Mouse (Mus musculus) forebrain, postnatal 0 days (tissue): ENCODE measurements around the gene Vmn2r99. TPM values are rescaled to one million over a fixed set of nuclear protein-coding genes. Genes with fewer than 3 reads are reported as not detected.

Experiments used
- ATAC-seq: fragments of 200-750 bp; cut with Nextera tagmentation; 2 replicates; pipeline ENCODE4 v1.8.0; 2017; ENCODE audit warnings: mild to moderate bottlenecking, moderate library complexity
- DNase-seq: peaks from one replicate; pipeline ENCODE4 v3.0.0-alpha.2; 2015
- H3K27ac ChIP-seq: fragments of 300-500 bp; sonication (generic); 2 replicates; pipeline ENCODE4 v1.5.1; 2014; ENCODE audit warnings: low read depth, mild to moderate bottlenecking, antibody characterized with exemption, low read length, moderate library complexity, mixed read lengths
- H3K27me3 ChIP-seq: fragments of 300-500 bp; sonication (generic); 2 replicates; pipeline ENCODE4 v1.6.1; 2014; ENCODE audit warnings: mild to moderate bottlenecking, low read length, mixed read lengths; ENCODE audit not compliant: insufficient read depth
- H3K36me3 ChIP-seq: fragments of 300-500 bp; sonication (generic); 2 replicates; pipeline ENCODE4 v1.6.1; 2014; ENCODE audit warnings: mild to moderate bottlenecking, moderate library complexity; ENCODE audit not compliant: insufficient read depth
- H3K4me1 ChIP-seq: fragments of 300-500 bp; sonication (generic); 2 replicates; pipeline ENCODE4 v1.6.1; 2014; ENCODE audit warnings: antibody characterized with exemption; ENCODE audit not compliant: insufficient read depth
- H3K4me2 ChIP-seq: fragments of 300-500 bp; sonication (generic); 2 replicates; pipeline ENCODE4 v1.6.1; 2014; ENCODE audit warnings: low read depth, mild to moderate bottlenecking, moderate library complexity
- H3K4me3 ChIP-seq: fragments of 300-500 bp; sonication (generic); 2 replicates; pipeline ENCODE4 v1.5.1; 2014; ENCODE audit warnings: low read depth, low read length, mixed read lengths
- H3K9ac ChIP-seq: fragments of 300-500 bp; sonication (generic); 2 replicates; pipeline ENCODE4 v1.6.1; 2014; ENCODE audit warnings: mild to moderate bottlenecking
- H3K9me3 ChIP-seq: fragments of 300-500 bp; sonication (generic); 2 replicates; pipeline ENCODE4 v1.6.1; 2016; ENCODE audit warnings: low read length
- CTCF ChIP-seq: sonication (generic); IDR thresholded peaks from 2 replicates; pipeline ENCODE4 v1.5.1; 2016; ENCODE audit warnings: antibody characterized with exemption, control low read depth, low read depth
- whole genome bisulfite sequencing: fragments of 180-500 bp; shearing (Covaris S2); extraction: QIAGEN DNeasy Blood & Tissue Kit; methylation state at CpG from one replicate; pipeline ENCODE4 v1.1.7; 2014; 5-methylcytosine and 5-hydroxymethylcytosine counted together
- polyA plus RNA-seq: library from polyadenylated mRNA; unstranded; fragments of >200 nt; fragmentation: Nextera tagmentation; extraction: Ambion mirVana; gene quantifications from 2 replicates; pipeline ENCODE4 v1.2.1, GENCODE M21; 2015
- total RNA-seq: library from RNA; depleted of rRNA; stranded (reverse); fragments of >200 nt; gene quantifications from 2 replicates; pipeline ENCODE4 v1.2.3, GENCODE M21; 2014; rRNA removed

Vmn2r99 gene
- not detected in 2 replicates for total RNA-seq
- polyA plus RNA-seq = not detected in 2 replicates

DNA sequence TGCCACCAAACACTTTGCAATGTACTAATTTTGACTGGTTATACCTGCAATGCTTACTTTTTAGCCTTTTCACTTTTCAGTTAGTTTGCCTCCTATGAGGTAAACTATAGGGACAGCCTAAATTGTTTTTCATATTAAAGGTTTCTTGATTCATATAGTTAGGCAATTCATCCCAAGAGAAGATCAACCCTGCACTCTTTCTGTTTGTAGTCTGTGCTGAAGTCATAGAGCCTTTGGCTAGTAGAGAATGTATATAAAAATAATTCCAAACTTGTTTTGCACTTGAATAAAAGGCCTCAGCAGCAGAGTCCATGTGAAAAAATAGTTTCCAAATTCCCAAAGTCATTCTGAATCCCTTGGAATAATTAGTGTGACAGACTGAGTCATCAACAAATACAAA, at the start of gene Vmn2r99:
Gene Vmn2r99 (plus strand): TSS at position 301 of the 400 bp plus-strand sequence.
- Histone ChIP-seq H3K9me3 (no peaks in the 10 kb centered on the region), H3K4me3 (no peak within 1 kb of the TSS), H3K27me3 (no peaks in the 10 kb centered on the region), H3K27ac (no peak within 1 kb of the TSS), H3K9ac (no peak within 1 kb of the TSS), H3K36me3 (no peaks in the 10 kb centered on the region), H3K4me2 (no peak within 1 kb of the TSS), H3K4me1 (no peaks in the 10 kb centered on the region)
- no peak for ATAC-seq
- DNase-seq = no peak
- TF ChIP-seq CTCF = no peak

DNA sequence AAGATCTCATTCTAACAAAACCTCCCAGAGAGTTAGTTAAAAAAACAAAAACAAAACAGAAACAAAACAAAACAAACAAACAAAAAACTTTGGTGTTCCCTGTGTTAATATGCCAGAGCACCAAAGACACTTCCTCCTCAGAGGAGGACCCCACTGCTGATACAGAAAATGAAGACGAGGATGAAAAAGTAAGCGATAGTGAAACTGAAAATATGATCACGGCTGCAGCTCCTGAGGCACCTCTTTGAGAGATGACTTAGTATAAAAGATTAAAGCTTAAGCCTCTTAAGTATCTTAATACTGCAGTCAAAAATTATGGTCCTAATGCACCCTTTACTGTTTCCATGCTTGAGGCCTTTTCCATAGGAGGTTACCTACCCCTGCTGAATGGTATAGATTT, 75.9 kb downstream of the Vmn2r99 start:
- H3K36me3 ChIP-seq = no peaks in the 10 kb centered on the region
- H3K4me1 ChIP-seq = no peaks in the 10 kb centered on the region
- 0 out of 2 replicates have a peak, but pooled peaks cover 4% of the 10 kb centered on the region for H3K9me3 ChIP-seq
- H3K4me2 ChIP-seq = no peak overlapping the region
- no peak overlapping the region for H3K27ac ChIP-seq
- no peak for DNase-seq
- no peaks in the 10 kb centered on the region for H3K27me3 ChIP-seq
- ATAC-seq = no peak
- H3K9ac ChIP-seq = no peak overlapping the region
- no peak for TF ChIP-seq CTCF
- no peak overlapping the region for H3K4me3 ChIP-seq
- WGBS = 92% methylated on average over 3 of the region's 3 CpGs

DNA sequence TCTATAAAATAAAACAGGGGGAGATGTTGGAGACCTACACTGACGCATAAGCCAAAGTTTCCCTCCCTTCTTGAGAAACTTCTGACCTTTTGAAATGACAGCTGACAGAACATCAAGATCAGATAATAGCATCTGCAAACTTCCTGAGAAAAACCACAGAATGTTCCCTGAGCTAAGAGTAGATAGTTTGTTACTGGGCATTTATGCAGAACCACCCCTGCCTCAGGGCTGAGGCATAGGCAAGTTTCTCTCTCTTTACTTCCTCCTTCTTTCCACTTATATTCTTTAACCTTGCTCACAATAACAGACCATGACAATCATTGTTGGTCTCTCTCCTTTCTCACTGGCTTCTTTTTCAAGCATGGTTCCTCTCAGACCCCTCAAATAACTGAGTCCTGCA, 83.2 kb downstream of the Vmn2r99 start:
- Histone ChIP-seq H3K9ac (no peak overlapping the region), H3K4me1 (no peaks in the 10 kb centered on the region), H3K36me3 (no peaks in the 10 kb centered on the region), H3K27me3 (no peaks in the 10 kb centered on the region), H3K9me3 (0 out of 2 replicates have a peak, but pooled peaks cover 4% of the 10 kb centered on the region), H3K27ac (no peak overlapping the region), H3K4me2 (no peak overlapping the region), H3K4me3 (no peak overlapping the region)
- DNase-seq (no peak), ATAC-seq (no peak)
- 95% methylated on average over 1 of the region's 1 CpGs for WGBS
- TF ChIP-seq CTCF = no peak

Other genes starting within 250 kb of the Vmn2r99 start
- gene Vmn2r100, start 142.8 kb downstream of the Vmn2r99 start, total RNA-seq = not detected in 2 replicates
- gene Vmn2r100, start 142.8 kb downstream of the Vmn2r99 start, polyA plus RNA-seq = not detected in 2 replicates
- gene Vmn2r101, start 215.3 kb downstream of the Vmn2r99 start, total RNA-seq = not detected in 2 replicates
- not detected in 2 replicates for gene Vmn2r101, start 215.3 kb downstream of the Vmn2r99 start, polyA plus RNA-seq